Mouse (Mus musculus): ENCODE results near the gene Pi4k2b. TPM values are rescaled to one million over a fixed set of nuclear protein-coding genes. Genes with fewer than 3 reads are reported as not detected.

Gene Pi4k2b
- polyA plus RNA-seq, 1 experiment, result 5.8 TPM

GRCm38 (mm10) chr5:52721003-52721402 is 20.4 kb upstream of the Pi4k2b start:
- no peak overlapping the region for H3K4me3 ChIP-seq (ENCODE audit: control insufficient read depth, insufficient read depth, low read length)
- no peak for DNase-seq
- TF ChIP-seq CTCF (IDR thresholded peaks at IDR 0.05; ENCODE audit: borderline replicate concordance, control insufficient read depth, extremely low read depth, insufficient read depth, low read length, poor library complexity), result no peak
- TF ChIP-seq POLR2A (IDR thresholded peaks at IDR 0.05; ENCODE audit: control insufficient read depth, extremely low read depth, insufficient read depth, low read length, poor library complexity), result no peak
- WGBS, result 58% methylated on average over 8 of the region's 8 CpGs
- no peaks in the 10 kb centered on the region for H3K4me1 ChIP-seq (replicated peaks; ENCODE audit: control insufficient read depth, insufficient read depth, low read length)
- no peaks in the 10 kb centered on the region for H3K36me3 ChIP-seq (ENCODE audit: control insufficient read depth, insufficient read depth, low read length)
- H3K27me3 ChIP-seq (ENCODE audit: control insufficient read depth, insufficient read depth, low read length), result no peaks in the 10 kb centered on the region
- no peak overlapping the region for H3K27ac ChIP-seq (ENCODE audit: control insufficient read depth, insufficient read depth, low read length)

GRCm38 (mm10) chr5:52727747-52728146 is 13.6 kb upstream of the Pi4k2b start:
- Histone ChIP-seq H3K27me3 (ENCODE audit: control insufficient read depth, insufficient read depth, low read length) (no peaks in the 10 kb centered on the region), H3K27ac (ENCODE audit: control insufficient read depth, insufficient read depth, low read length) (no peak overlapping the region), H3K4me3 (ENCODE audit: control insufficient read depth, insufficient read depth, low read length) (no peak overlapping the region), H3K36me3 (ENCODE audit: control insufficient read depth, insufficient read depth, low read length) (no peaks in the 10 kb centered on the region), H3K4me1 (replicated peaks; ENCODE audit: control insufficient read depth, insufficient read depth, low read length) (no peaks in the 10 kb centered on the region)
- DNase-seq, result no peak
- TF ChIP-seq CTCF (IDR thresholded peaks at IDR 0.05; ENCODE audit: borderline replicate concordance, control insufficient read depth, extremely low read depth, insufficient read depth, low read length, poor library complexity) (no peak), POLR2A (IDR thresholded peaks at IDR 0.05; ENCODE audit: control insufficient read depth, extremely low read depth, insufficient read depth, low read length, poor library complexity) (no peak)
- 83% methylated on average over 5 of the region's 5 CpGs for WGBS

GRCm38 (mm10) chr5:52732811-52733210 is 8.6 kb upstream of the Pi4k2b start:
- no peak overlapping the region for H3K27ac ChIP-seq (ENCODE audit: control insufficient read depth, insufficient read depth, low read length)
- H3K4me3 ChIP-seq (ENCODE audit: control insufficient read depth, insufficient read depth, low read length), result no peak overlapping the region
- no peaks in the 10 kb centered on the region for H3K27me3 ChIP-seq (ENCODE audit: control insufficient read depth, insufficient read depth, low read length)
- no peaks in the 10 kb centered on the region for H3K36me3 ChIP-seq (ENCODE audit: control insufficient read depth, insufficient read depth, low read length)
- no peaks in the 10 kb centered on the region for H3K4me1 ChIP-seq (replicated peaks; ENCODE audit: control insufficient read depth, insufficient read depth, low read length)
- no peak for DNase-seq
- WGBS, result 81% methylated on average over 4 of the region's 4 CpGs
- TF ChIP-seq POLR2A (IDR thresholded peaks at IDR 0.05; ENCODE audit: control insufficient read depth, extremely low read depth, insufficient read depth, low read length, poor library complexity) (no peak), CTCF (IDR thresholded peaks at IDR 0.05; ENCODE audit: borderline replicate concordance, control insufficient read depth, extremely low read depth, insufficient read depth, low read length, poor library complexity) (no peak)

GRCm38 (mm10) chr5:52736046-52736445 is 5.3 kb upstream of the Pi4k2b start:
- H3K27me3 ChIP-seq (ENCODE audit: control insufficient read depth, insufficient read depth, low read length), result no peaks in the 10 kb centered on the region
- DNase-seq, result no peak
- H3K27ac ChIP-seq (ENCODE audit: control insufficient read depth, insufficient read depth, low read length), result no peak overlapping the region
- no peak overlapping the region for H3K4me3 ChIP-seq (ENCODE audit: control insufficient read depth, insufficient read depth, low read length)
- no peaks in the 10 kb centered on the region for H3K4me1 ChIP-seq (replicated peaks; ENCODE audit: control insufficient read depth, insufficient read depth, low read length)
- WGBS, result 88% methylated on average over 3 of the region's 3 CpGs
- no peaks in the 10 kb centered on the region for H3K36me3 ChIP-seq (ENCODE audit: control insufficient read depth, insufficient read depth, low read length)
- TF ChIP-seq CTCF (IDR thresholded peaks at IDR 0.05; ENCODE audit: borderline replicate concordance, control insufficient read depth, extremely low read depth, insufficient read depth, low read length, poor library complexity) (no peak), POLR2A (IDR thresholded peaks at IDR 0.05; ENCODE audit: control insufficient read depth, extremely low read depth, insufficient read depth, low read length, poor library complexity) (no peak)

- H3K4me1 ChIP-seq (replicated peaks; ENCODE audit: control insufficient read depth, insufficient read depth, low read length), result peaks cover 2% of the 10 kb centered on the region; the same call in 1 of the 2 replicates
- no peaks in the 10 kb centered on the region for H3K36me3 ChIP-seq (ENCODE audit: control insufficient read depth, insufficient read depth, low read length)
- 3% methylated on average over 17 of the region's 17 CpGs for WGBS
- peak overlapping the region; percentile 93 for H3K4me3 ChIP-seq (ENCODE audit: control insufficient read depth, insufficient read depth, low read length)
- no peak overlapping the region for H3K27ac ChIP-seq (ENCODE audit: control insufficient read depth, insufficient read depth, low read length)
- H3K27me3 ChIP-seq (ENCODE audit: control insufficient read depth, insufficient read depth, low read length), result no peaks in the 10 kb centered on the region
- TF ChIP-seq POLR2A (IDR thresholded peaks at IDR 0.05; ENCODE audit: control insufficient read depth, extremely low read depth, insufficient read depth, low read length, poor library complexity) (no peak), CTCF (IDR thresholded peaks at IDR 0.05; ENCODE audit: borderline replicate concordance, control insufficient read depth, extremely low read depth, insufficient read depth, low read length, poor library complexity) (no peak)
- DNase-seq, result peak; percentile 41
Observed at GRCm38 (mm10) chr5:52742112-52742813, 889 bp downstream of the Pi4k2b start.

GRCm38 (mm10) chr5:52743231-52743630 is 1.9 kb downstream of the Pi4k2b start:
- Histone ChIP-seq H3K4me1 (replicated peaks; ENCODE audit: control insufficient read depth, insufficient read depth, low read length) (peaks cover 2% of the 10 kb centered on the region; the same call in 1 of the 2 replicates), H3K27me3 (ENCODE audit: control insufficient read depth, insufficient read depth, low read length) (no peaks in the 10 kb centered on the region), H3K36me3 (ENCODE audit: control insufficient read depth, insufficient read depth, low read length) (no peaks in the 10 kb centered on the region), H3K4me3 (ENCODE audit: control insufficient read depth, insufficient read depth, low read length) (no peak overlapping the region), H3K27ac (ENCODE audit: control insufficient read depth, insufficient read depth, low read length) (no peak overlapping the region)
- no peak for DNase-seq
- WGBS, result 23% methylated on average over 4 of the region's 4 CpGs
- TF ChIP-seq POLR2A (IDR thresholded peaks at IDR 0.05; ENCODE audit: control insufficient read depth, extremely low read depth, insufficient read depth, low read length, poor library complexity) (no peak), CTCF (IDR thresholded peaks at IDR 0.05; ENCODE audit: borderline replicate concordance, control insufficient read depth, extremely low read depth, insufficient read depth, low read length, poor library complexity) (no peak)
